Mouse (Mus musculus) layer of hippocampus, adult 18-20 months (tissue): ENCODE data around the gene Igsf6. TPM values are rescaled to one million over a fixed set of nuclear protein-coding genes. Genes with fewer than 3 reads are reported as not detected.
"Not testable (repeated sequence)": the region's sequence is repeated elsewhere in the genome, so short reads cannot be mapped to it uniquely, and the experiment has no call there.

Source experiments
- DNase-seq, 2 experiments: peaks; one replicate each; pipeline ENCODE4 v3.0.0; 2022; ENCODE audit warnings: low spot score in 2 of 2
- total RNA-seq, 2 experiments: library from RNA; stranded (reverse); gene quantifications; 2 replicates each; pipeline ENCODE4 v1.2.3; 2021

Igsf6 gene
- total RNA-seq, 2 experiments from 2014 or later: 0.30 TPM; not detected in 1

DNA sequence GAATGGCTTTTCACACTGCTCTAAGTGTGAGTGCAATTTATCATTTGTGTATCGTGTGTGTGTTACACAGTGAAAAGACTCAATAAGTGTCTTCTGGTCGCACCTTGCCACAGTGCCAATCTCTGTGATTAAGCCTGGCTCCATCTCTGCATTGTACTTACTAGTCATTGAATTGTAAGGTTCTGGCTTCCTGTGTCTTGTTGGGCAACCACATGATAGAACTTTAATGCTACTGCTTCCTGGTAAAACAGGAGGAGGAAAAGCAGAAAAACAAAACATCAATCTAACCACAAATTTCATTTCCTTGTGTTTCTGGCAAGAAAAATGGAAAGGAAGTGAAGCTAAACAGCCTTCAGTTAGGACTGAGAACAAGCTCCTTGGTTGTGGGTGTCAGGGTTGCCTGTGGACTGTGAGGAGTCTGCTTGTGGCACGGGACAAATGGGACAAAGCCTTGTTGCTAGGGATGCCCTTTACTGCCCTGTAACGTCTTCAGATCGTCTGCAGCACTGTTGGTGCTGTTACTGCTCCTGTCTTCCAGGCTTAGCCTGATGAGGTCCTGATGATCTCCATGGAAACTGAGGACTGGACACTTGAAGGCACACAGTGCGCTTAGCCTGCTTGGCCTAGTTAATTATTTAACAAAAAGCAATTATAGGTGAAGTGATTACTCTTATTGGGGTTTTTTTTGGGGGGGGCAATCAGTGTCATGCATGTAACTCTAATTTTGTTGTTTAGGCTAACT lies 14.7 kb downstream of the Igsf6 start:
- DNase-seq: no peak

DNA sequence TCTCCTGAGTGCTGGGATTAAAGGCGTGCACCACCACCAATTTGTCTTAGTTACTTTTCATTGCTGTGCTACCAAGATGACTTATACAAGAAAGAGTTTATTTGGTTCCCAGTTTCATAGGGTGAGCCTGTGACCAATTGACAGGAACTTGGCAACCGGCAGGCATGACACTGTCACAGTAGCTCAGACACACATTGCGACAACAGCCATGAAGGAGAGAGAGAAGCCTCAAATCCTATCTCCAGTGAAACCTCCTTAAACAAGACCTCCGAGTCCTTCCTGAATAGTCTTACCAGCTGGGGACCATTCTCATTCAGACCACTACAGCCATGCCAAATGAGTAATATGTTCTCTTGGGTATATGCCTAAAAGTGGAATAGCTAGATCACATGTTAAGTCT lies 21.3 kb downstream of the Igsf6 start:
- no peak for DNase-seq

GRCm38 (mm10) chr7:121047624-121048023 lies 26.7 kb downstream of the Igsf6 start:
- DNase-seq: no peak

DNA sequence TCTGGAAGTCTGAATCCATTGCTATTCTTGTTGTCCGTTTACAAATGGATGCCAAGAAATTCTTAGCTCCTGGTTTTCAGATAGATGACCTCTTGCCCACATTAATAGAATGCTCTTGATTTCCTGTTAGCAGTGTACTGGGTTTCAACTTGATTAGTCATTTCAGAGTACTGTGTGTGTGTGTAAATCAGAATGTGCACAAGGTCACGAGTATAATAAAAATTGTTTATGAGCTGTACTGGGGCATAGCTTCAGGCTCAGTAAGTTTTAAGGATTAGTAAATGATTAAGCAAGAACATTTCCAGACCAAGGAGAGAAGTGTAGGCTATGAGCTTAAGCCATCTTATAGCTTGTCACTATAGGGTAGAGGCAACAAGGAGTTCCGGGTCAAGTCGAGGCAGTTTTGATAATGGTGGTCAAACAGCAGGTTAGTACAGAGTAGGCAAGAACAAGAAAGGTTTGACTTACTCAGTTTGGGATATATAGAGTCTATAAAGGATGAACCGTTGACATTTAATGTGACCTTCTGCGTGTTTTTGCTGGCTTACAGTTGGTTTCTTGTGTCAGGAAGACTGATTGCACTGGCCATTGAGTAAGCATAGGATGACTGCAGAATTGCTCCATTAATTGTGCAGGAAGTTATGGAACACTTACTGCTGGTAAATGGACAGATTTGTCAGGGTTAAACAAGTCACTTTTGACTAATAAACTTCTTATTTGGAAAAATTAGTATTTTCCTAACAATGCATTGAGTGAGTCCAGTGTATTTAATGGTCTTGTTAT lies 28.5 kb downstream of the Igsf6 start:
- DNase-seq: no peak

GRCm38 (mm10) chr7:121044251-121044650 lies 30.1 kb downstream of the Igsf6 start:
- no peak for DNase-seq

DNA sequence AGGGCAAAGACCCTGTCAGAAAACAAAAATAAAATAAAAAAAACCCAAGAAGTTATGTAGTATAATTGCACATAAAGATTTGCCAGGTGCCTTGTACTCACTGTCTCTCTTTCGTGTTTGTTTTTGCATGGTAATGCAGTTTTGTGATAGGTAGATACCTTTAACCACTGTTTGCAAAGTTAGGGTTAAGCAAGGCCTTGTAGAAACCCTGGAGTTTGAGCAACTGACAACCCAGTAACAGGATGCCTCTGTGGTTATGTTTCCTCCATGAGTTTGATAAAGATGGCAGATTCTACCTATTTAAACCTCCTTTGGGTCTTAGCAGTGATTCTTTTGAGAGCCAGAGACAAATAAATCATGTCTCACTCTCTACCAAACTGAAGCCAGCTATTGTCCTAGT lies 30.9 kb downstream of the Igsf6 start:
- DNase-seq: no peak

DNA sequence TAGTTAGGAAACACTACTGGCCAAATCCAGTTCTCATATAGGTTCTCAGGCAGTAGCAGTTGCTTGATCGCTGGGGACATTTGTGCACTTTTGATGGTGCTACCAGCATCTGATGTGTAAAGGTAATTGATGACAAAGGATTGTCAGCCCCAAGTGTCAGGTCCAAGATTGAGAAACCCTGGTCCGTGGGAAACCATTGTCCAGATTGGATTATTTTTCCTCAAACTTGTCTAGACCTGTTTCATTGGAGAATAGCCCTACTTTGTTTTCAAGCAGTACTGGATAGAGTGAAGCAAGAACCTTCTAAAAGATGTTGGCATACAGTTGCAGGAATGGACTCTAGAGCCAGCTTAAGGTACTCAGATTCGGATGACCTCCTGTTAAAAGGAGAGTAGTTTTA lies 31.4 kb downstream of the Igsf6 start:
- no peak for DNase-seq

- DNase-seq: no peak
Measured at GRCm38 (mm10) chr7:121041989-121042388, 32.4 kb downstream of the Igsf6 start.

DNA sequence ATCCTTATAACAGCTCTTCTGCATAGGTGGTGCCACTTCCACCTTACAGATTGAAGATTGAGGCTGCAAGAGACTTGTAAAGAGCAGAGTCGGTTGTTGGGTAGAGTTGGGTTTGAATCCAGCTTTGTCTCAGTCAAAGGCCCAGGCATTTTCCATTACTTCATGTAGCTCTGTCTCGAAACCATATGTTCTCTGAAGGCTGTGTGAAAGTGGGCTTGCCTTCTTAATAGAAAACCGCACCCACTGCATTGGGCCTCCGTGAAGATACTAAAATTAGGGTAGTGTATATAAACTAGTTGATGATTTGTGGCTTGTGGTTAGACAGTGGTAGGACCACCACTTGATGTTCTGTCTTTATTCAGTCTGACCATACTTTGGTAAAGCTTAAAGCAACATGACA lies 33.8 kb downstream of the Igsf6 start:
- no peak for DNase-seq

GRCm38 (mm10) chr7:121035161-121035721 lies 39.1 kb downstream of the Igsf6 start:
- peak; percentile 5 to 17 for DNase-seq

DNA sequence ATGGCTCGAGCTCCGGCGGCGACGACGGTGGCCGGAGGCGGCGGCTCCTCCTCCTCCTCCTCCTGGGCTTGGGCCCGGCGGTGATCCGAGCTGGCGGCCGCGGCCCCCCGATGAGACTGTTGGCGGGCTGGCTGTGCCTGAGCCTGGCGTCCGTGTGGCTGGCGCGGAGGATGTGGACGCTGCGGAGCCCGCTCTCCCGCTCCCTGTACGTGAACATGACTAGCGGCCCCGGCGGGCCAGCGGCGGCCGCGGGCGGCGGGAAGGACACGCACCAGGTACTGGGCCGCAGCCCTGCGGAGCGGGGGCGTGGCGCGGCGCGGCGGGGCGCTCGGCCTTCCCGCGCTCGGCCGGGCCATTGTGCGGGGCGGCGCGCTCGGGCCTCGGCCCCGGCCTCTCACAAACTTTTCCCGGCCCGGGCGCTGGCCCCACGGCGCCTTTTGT lies 39.7 kb downstream of the Igsf6 start:
- DNase-seq: peak in 1 of 2 experiments; percentile 57

- peak; percentile 87 to 94 for DNase-seq
Measured at GRCm38 (mm10) chr7:121033856-121034652, 40.3 kb downstream of the Igsf6 start, which contains the start of gene Mettl9. Gene Mettl9, plus strand, starts transcription at chr7:121034445.

DNA sequence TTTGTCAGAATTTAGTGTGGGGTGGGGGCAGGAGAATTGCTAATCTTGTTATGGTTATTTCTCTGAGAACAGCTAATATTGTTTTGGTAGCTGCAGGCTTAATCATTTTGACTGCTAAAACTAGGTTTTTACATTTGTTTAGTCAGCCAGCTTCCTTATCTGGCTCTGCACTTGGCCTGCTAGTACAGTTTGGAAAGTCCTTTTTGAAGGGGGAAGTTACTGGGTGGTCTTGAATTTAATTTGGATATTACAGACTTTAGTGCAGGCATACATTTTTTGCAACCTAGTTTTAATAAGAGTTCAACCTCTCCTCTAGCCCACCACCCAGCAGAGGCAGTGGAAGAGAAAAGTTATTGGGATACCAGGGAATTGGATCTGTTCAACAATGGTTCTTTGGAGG lies 44.4 kb downstream of the Igsf6 start:
- not testable (repeated sequence) for DNase-seq

DNA sequence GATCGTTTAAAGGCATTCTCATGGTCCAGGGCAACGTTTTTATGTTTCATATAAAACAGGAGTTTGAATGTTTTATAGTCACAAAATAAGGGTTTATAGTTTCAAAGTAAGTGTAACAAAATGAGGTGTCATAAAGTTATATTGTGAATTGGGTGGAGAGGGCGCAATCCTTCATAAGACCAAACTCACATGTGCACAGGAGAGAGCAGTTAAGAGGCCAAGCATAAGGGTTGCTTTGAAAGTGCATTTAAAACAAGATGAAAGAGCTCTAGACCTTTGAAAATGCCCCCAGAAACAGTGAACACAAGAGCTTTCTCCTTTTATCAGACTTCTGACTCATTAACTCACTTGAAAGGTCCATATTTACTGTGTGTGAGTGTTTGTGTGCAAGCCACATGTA lies 48.1 kb downstream of the Igsf6 start:
- no peak for DNase-seq

DNA sequence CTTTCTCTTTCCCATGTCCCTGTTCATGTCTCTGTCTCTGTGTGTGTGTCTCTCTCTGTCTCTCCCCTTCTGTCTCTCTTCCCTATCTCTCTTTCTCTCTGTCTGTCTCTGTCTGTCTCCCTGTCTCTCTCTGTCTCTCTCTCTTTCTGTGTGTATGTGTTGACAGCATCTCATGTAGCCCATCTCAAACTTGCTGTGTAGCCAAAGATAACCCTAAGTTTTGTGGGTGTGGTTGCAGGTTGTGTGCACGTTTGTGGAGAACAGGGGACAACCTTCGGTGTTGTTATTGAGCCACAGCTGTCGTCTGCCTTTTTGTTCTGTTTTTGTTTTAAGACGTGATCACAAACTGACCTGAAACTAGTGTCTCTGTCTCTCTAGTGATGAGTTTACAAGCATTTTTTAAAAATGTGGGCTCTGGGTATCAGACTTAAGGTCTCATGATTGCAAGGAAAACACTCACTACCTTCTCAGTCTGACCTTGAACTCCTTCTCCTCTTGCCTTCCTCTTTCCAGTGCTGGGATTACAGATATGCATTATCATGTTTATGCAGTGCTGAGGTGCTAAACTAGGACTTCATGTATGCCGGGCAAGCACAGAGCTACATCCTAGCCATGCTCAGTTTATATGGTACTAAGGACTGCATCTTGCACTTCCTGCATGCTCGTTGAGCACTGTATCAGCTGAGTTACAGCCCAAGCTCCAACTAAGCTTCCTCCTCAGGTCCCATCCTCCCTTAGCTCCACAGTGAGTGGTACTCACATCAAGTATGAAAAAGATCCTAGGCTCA lies 49.0 kb downstream of the Igsf6 start:
- no peak for DNase-seq

GRCm38 (mm10) chr7:121020277-121020676 lies 54.1 kb downstream of the Igsf6 start:
- DNase-seq: no peak

- DNase-seq: no peak
Measured at GRCm38 (mm10) chr7:121018778-121019177, 55.6 kb downstream of the Igsf6 start.

GRCm38 (mm10) chr7:121014486-121014885 lies 59.9 kb downstream of the Igsf6 start:
- no peak for DNase-seq
